Mouse (Mus musculus) liver, embryonic 14.5 days (tissue): ENCODE measurements around the gene Kcnk7.

Source experiments
- CTCF ChIP-seq: IDR thresholded peaks from 2 replicates; pipeline ENCODE4 v1.5.1; 2016; ENCODE audit warnings: antibody characterized with exemption, low read depth, control low read depth
- EP300 ChIP-seq: IDR thresholded peaks from 2 replicates; pipeline ENCODE4 v1.6.1; 2016; ENCODE audit warnings: antibody characterized with exemption, low read depth

DNA sequence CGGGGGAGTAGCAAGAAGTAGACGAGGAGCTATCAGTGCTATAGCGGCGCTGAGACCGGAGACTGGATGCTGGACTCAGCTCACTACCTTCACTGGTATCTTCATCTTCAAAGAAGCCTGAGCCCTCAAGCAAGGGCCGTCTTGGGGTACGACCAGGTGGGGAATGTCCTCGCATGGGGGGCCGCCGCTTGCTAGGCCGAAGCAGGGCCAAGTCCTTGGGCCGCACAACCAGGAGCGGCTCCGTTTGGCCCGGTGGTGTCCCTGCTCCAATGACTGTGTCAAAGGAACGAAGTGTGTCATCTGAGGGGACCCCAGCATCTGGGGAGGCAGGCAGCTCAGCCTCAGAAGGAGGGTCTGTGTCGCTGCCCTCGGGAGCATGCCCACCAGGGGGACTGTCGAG is 18.7 kb upstream of the Kcnk7 start:
- TF ChIP-seq CTCF (no peak), EP300 (no peak)
